Mouse (Mus musculus) lung, postnatal 25 days (tissue): ENCODE measurements around the gene C1s2.
"Not testable (repeated sequence)": the region's sequence is repeated elsewhere in the genome, so short reads cannot be mapped to it uniquely, and the experiment has no call there.

Experiments
- DNase-seq: peaks from one replicate; pipeline ENCODE4 v3.0.0; 2022; ENCODE audit warnings: low spot score

The C1s2 gene

GRCm38 (mm10) chr6:124635985-124636384 lies at the start of gene C1s2:
Gene C1s2 (minus strand): TSS chr6:124636085.
- not testable (repeated sequence) for DNase-seq

GRCm38 (mm10) chr6:124683591-124684417 lies 47.9 kb upstream of the C1s2 start:
- DNase-seq, result peak; percentile 74

- not testable (repeated sequence) for DNase-seq
These were observed 46.4 kb upstream of the C1s2 start for GRCm38 (mm10) chr6:124682291-124682690.

GRCm38 (mm10) chr6:124679486-124679885 lies 43.6 kb upstream of the C1s2 start:
- DNase-seq, result no peak

GRCm38 (mm10) chr6:124678769-124679168 lies 42.9 kb upstream of the C1s2 start:
- no peak for DNase-seq

GRCm38 (mm10) chr6:124676171-124676570 lies 40.3 kb upstream of the C1s2 start:
- DNase-seq, result no peak

- no peak for DNase-seq
These were observed 38.7 kb upstream of the C1s2 start for GRCm38 (mm10) chr6:124674591-124674990.

- DNase-seq, result no peak
These were observed 37.7 kb upstream of the C1s2 start for GRCm38 (mm10) chr6:124673619-124674018.

GRCm38 (mm10) chr6:124672100-124672499 lies 36.2 kb upstream of the C1s2 start:
- DNase-seq, result no peak

- no peak for DNase-seq
These were observed 34.5 kb upstream of the C1s2 start for GRCm38 (mm10) chr6:124670281-124670900.

GRCm38 (mm10) chr6:124669234-124669859 lies 33.5 kb upstream of the C1s2 start:
- no peak for DNase-seq

- DNase-seq, result no peak
These were observed 29.1 kb upstream of the C1s2 start for GRCm38 (mm10) chr6:124665011-124665410.

GRCm38 (mm10) chr6:124664256-124664655 lies 28.4 kb upstream of the C1s2 start:
- DNase-seq, result no peak

- no peak for DNase-seq
These were observed 27.5 kb upstream of the C1s2 start for GRCm38 (mm10) chr6:124663424-124663795.

- DNase-seq, result peak; percentile 99
These were observed 26.9 kb upstream of the C1s2 start, which contains the start of gene Lpcat3 for GRCm38 (mm10) chr6:124662477-124663423. Gene Lpcat3 (plus strand): TSS chr6:124663027.

GRCm38 (mm10) chr6:124661995-124662394 lies 26.1 kb upstream of the C1s2 start:
- DNase-seq, result no peak

- no peak for DNase-seq
These were observed 25.4 kb upstream of the C1s2 start for GRCm38 (mm10) chr6:124661156-124661806.

GRCm38 (mm10) chr6:124658067-124658466 lies 22.2 kb upstream of the C1s2 start:
- DNase-seq, result no peak

- DNase-seq, result no peak
These were observed 20.0 kb upstream of the C1s2 start for GRCm38 (mm10) chr6:124655893-124656292.

- no peak for DNase-seq
These were observed 10.5 kb upstream of the C1s2 start for GRCm38 (mm10) chr6:124646394-124646793.

GRCm38 (mm10) chr6:124640997-124641396 lies 5.1 kb upstream of the C1s2 start:
- DNase-seq, result peak; percentile 68
